Mouse (Mus musculus) lung, adult 2 months (tissue): Measurements from ENCODE around the gene Glipr2. TPM values are rescaled to one million over a fixed set of nuclear protein-coding genes. Genes with fewer than 3 reads are reported as not detected.

ENCODE experiments used
- DNase-seq: peaks from one replicate; pipeline ENCODE4 v3.0.0; 2022
- H3K4me1 ChIP-seq: fragments of 200-500 bp; 2 replicates; pipeline ENCODE4 v1.6.1; 2011; ENCODE audit warnings: low read length; ENCODE audit not compliant: control insufficient read depth, insufficient read depth
- H3K4me3 ChIP-seq: fragments of 200-500 bp; replicated peaks from 2 replicates; pipeline ENCODE3; 2011; ENCODE audit warnings: low read depth, mild to moderate bottlenecking, control low read depth, low read length; ENCODE audit errors: extremely low read depth
- CTCF ChIP-seq: fragments of 200-500 bp; IDR thresholded peaks from 2 replicates; pipeline ENCODE4 v1.5.1; 2011; ENCODE audit warnings: mild to moderate bottlenecking, low read length, control low read depth; ENCODE audit not compliant: insufficient read depth
- POLR2A ChIP-seq: fragments of 200-500 bp; IDR thresholded peaks from 2 replicates; pipeline ENCODE4 v1.6.1; 2011; ENCODE audit warnings: low read depth, mild to moderate bottlenecking, control low read depth, low read length, borderline replicate concordance; ENCODE audit errors: extremely low read depth
- WGBS: fragments of 180-500 bp; shearing (Covaris S2); methylation state at CpG from one replicate; pipeline ENCODE4 v1.1.7; 2018; 5-methylcytosine and 5-hydroxymethylcytosine counted together
- polyA plus RNA-seq: library from polyadenylated mRNA; depleted of rRNA; stranded (reverse); fragments of >200 nt; gene quantifications from 2 replicates; pipeline ENCODE4 v1.2.3, GENCODE M21; 2012

Glipr2 gene
- polyA plus RNA-seq, 1 experiment = 18.1 TPM

- no peak for DNase-seq
- no peak for TF ChIP-seq CTCF
- no peak for TF ChIP-seq POLR2A
- Histone ChIP-seq H3K4me3 (no peak overlapping the region), H3K4me1 (peaks cover 2% of the 10 kb centered on the region; the same call in 1 of the 2 replicates)
- 90% methylated on average over 5 of the region's 5 CpGs for WGBS
Measured at GRCm38 (mm10) chr4:43941315-43941714, 15.9 kb upstream of the Glipr2 start.

- Histone ChIP-seq H3K4me1 (no peaks in the 10 kb centered on the region; the same call in 1 of the 2 replicates), H3K4me3 (no peak overlapping the region)
- DNase-seq = no peak
- 88% methylated on average over 8 of the region's 8 CpGs for WGBS
- TF ChIP-seq CTCF (no peak), POLR2A (no peak)
Measured at GRCm38 (mm10) chr4:43942421-43942820, 14.8 kb upstream of the Glipr2 start.

- Histone ChIP-seq H3K4me1 (no peaks in the 10 kb centered on the region), H3K4me3 (no peak overlapping the region)
- no peak for DNase-seq
- 97% methylated on average over 2 of the region's 2 CpGs for WGBS
- TF ChIP-seq POLR2A (no peak), CTCF (no peak)
Measured at GRCm38 (mm10) chr4:43947571-43947970, 9.6 kb upstream of the Glipr2 start.

- TF ChIP-seq POLR2A = no peak
- no peak for TF ChIP-seq CTCF
- DNase-seq = peak; percentile 59
- under 1% methylated on average over 26 of the region's 26 CpGs for WGBS
- peak overlapping the region; percentile 57 for H3K4me3 ChIP-seq
- peaks cover 12% of the 10 kb centered on the region; the same call in 1 of the 2 replicates for H3K4me1 ChIP-seq
Measured at GRCm38 (mm10) chr4:43957846-43958461, 753 bp downstream of the Glipr2 start.

GRCm38 (mm10) chr4:43959523-43960179 is 2.5 kb downstream of the Glipr2 start:
- Histone ChIP-seq H3K4me1 (peaks cover 21% of the 10 kb centered on the region), H3K4me3 (no peak overlapping the region)
- 47% methylated on average over 9 of the region's 9 CpGs for whole genome bisulfite sequencing
- TF ChIP-seq CTCF (no peak), POLR2A (no peak)
- no peak for DNase-seq

- 68% methylated on average over 6 of the region's 6 CpGs for WGBS
Measured at GRCm38 (mm10) chr4:43960207-43960606, 3.0 kb downstream of the Glipr2 start.

GRCm38 (mm10) chr4:43964326-43964833 is 7.2 kb downstream of the Glipr2 start:
- WGBS = 19% methylated on average over 2 of the region's 2 CpGs
- no peak for TF ChIP-seq POLR2A
- TF ChIP-seq CTCF = no peak
- H3K4me1 ChIP-seq = peaks cover 23% of the 10 kb centered on the region
- no peak overlapping the region for H3K4me3 ChIP-seq
- DNase-seq = peak; percentile 32

More at GRCm38 (mm10) chr4:43960207-43960606, 3.0 kb downstream of the Glipr2 start:
- H3K4me3 ChIP-seq = no peak overlapping the region
- DNase-seq = no peak
- peaks cover 26% of the 10 kb centered on the region for H3K4me1 ChIP-seq
- TF ChIP-seq CTCF (no peak), POLR2A (no peak)

GRCm38 (mm10) chr4:43964951-43965684 is 7.9 kb downstream of the Glipr2 start:
- DNase-seq = no peak
- Histone ChIP-seq H3K4me3 (no peak overlapping the region), H3K4me1 (peaks cover 23% of the 10 kb centered on the region)
- WGBS = 35% methylated on average over 4 of the region's 4 CpGs
- TF ChIP-seq CTCF = no peak
- TF ChIP-seq POLR2A = no peak

- peak; percentile 52 for DNase-seq
- no peak overlapping the region for H3K4me3 ChIP-seq
- 62% methylated on average over 7 of the region's 7 CpGs for WGBS
- H3K4me1 ChIP-seq = peaks cover 19% of the 10 kb centered on the region
- no peak for TF ChIP-seq CTCF
- no peak for TF ChIP-seq POLR2A
Measured at GRCm38 (mm10) chr4:43965856-43966535, 8.8 kb downstream of the Glipr2 start.
